Mouse (Mus musculus): ENCODE data around the gene Gm11549. TPM values are rescaled to one million over a fixed set of nuclear protein-coding genes. Genes with fewer than 3 reads are reported as not detected.

Gene Gm11549
- total and polyA plus RNA-seq, 2 experiments from 2014 or later: 0.53 to 1.3 TPM

DNA sequence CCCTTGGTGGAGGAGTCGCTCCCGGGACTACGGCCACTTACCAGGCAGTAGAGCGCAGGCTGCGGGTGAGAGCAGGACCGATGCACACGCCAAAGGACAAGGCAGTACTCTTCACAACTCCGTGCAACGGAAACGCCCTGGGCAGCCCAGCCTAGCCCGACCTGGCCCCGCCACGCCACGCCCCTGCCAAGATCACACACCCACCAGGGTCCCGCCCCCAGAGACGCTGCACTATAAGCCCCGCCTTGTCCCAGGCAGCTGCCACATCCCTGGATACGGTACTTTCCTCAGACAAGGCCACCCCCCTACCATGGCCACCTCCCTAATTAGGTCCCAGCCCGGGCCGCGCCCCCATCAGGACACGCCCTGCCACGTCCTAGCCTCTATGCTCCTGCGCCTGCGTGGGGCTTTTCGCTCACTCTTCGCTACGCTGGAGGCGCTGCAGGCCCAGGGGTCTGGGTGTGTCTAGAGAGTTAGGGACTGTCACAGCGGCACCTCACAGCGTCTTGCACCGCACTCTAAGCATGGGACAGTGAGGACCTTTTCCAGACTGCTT, 46.0 kb downstream of the Gm11549 start, which contains the start of the genes Anxa5 and 1810062G17Rik:
Gene Anxa5 (minus strand): TSS at position 363 of the 556 bp plus-strand sequence.
Gene 1810062G17Rik (plus strand): TSS at position 406 of the 556 bp plus-strand sequence.
- WGBS: under 1% methylated on average over 30 of the region's 32 CpGs
- ATAC-seq (peak; percentile 98), DNase-seq (ENCODE audit: low spot score) (peak; percentile 87)
- H3K27ac ChIP-seq: peak within 1 kb of the TSS; percentile 64
- H3K9me3 ChIP-seq (ENCODE audit: low read length): no peaks in the 10 kb centered on the region
- H3K4me3 ChIP-seq (ENCODE audit: low read length): peak within 1 kb of the TSS; percentile 62
- TF ChIP-seq CTCF (IDR thresholded peaks at IDR 0.05; ENCODE audit: low read depth): peak; percentile 73
- H3K9ac ChIP-seq (replicated peaks; ENCODE audit: low read length): peak within 1 kb of the TSS; percentile 59
- peak within 1 kb of the TSS; percentile 98 for H3K4me2 ChIP-seq (ENCODE audit: low read depth, low read length)
- peaks cover 5% of the 10 kb centered on the region; the same call in 1 of the 2 replicates for H3K4me1 ChIP-seq (ENCODE audit: insufficient read depth, low read length)
- no peaks in the 10 kb centered on the region for H3K27me3 ChIP-seq (ENCODE audit: insufficient read depth, low read length)
- H3K36me3 ChIP-seq (ENCODE audit: insufficient read depth, low read length): no peaks in the 10 kb centered on the region

DNA sequence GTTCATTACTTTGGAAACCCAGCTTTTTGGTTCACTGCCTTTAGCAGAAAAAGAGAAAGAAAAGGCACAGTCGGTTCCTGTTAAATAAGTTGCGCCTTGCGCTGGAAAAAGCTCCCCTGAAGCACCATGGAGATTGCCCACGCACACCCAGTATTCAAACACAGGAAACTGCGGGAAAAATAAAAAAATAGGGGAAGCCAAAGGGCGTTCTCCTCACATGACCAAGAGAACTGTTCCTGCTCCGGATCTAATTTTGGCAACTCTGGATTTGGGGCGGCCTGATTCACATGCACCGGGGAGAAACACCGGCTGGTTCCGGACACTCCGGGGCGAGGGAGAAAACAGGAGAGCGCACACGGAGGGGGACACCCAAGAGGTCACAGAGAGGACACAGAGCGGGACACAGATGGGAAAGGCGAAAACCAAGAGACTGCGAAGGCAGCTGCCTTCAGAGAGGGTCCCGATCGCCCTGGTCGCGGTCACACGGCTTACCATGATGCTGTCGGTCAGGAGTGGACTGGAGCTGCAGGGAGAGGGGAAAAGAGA, 46.6 kb downstream of the Gm11549 start:
- H3K27ac ChIP-seq: peak overlapping the region; percentile 64; the same call in 1 of the 2 replicates
- peak overlapping the region; percentile 59 for H3K9ac ChIP-seq (replicated peaks; ENCODE audit: low read length)
- H3K4me2 ChIP-seq (ENCODE audit: low read depth, low read length): peak overlapping the region; percentile 98
- H3K9me3 ChIP-seq (ENCODE audit: low read length): no peaks in the 10 kb centered on the region
- H3K36me3 ChIP-seq (ENCODE audit: insufficient read depth, low read length): no peaks in the 10 kb centered on the region
- H3K4me1 ChIP-seq (ENCODE audit: insufficient read depth, low read length): peaks cover 5% of the 10 kb centered on the region; the same call in 1 of the 2 replicates
- 1% methylated on average over 24 of the region's 24 CpGs for WGBS
- ATAC-seq (no peak; the same call in 1 of the 2 replicates), DNase-seq (ENCODE audit: low spot score) (peak; percentile 23)
- peak overlapping the region; percentile 62 for H3K4me3 ChIP-seq (ENCODE audit: low read length)
- no peak for TF ChIP-seq CTCF (IDR thresholded peaks at IDR 0.05; ENCODE audit: low read depth)
- no peaks in the 10 kb centered on the region for H3K27me3 ChIP-seq (ENCODE audit: insufficient read depth, low read length)

DNA sequence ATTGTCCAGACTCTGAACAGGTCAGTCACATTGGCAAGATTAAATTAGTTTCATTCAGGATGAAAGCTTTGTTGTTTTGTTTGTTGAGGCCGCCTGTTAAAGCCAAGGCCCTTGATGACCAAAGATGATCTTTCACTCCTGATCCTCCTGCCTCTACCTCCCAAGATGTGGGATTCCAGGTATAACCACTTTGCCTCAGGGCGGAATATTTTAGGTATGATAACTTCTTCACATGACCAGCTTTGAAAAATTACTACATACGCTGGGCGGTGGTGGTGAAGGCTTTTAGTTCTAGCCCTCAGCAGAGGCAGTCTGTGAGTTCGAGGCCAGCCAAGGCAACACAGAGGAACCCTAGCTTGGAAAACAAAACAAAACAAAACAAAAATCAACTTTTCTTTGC, 47.2 kb downstream of the Gm11549 start:
- no peaks in the 10 kb centered on the region for H3K27me3 ChIP-seq (ENCODE audit: insufficient read depth, low read length)
- peak overlapping the region; percentile 98 for H3K4me2 ChIP-seq (ENCODE audit: low read depth, low read length)
- no peaks in the 10 kb centered on the region for H3K36me3 ChIP-seq (ENCODE audit: insufficient read depth, low read length)
- ATAC-seq: no peak
- DNase-seq (ENCODE audit: low spot score): no peak
- H3K4me3 ChIP-seq (ENCODE audit: low read length): peak overlapping the region; percentile 62; the same call in 1 of the 2 replicates
- TF ChIP-seq CTCF (IDR thresholded peaks at IDR 0.05; ENCODE audit: low read depth): no peak
- peaks cover 5% of the 10 kb centered on the region; the same call in 1 of the 2 replicates for H3K4me1 ChIP-seq (ENCODE audit: insufficient read depth, low read length)
- 0 out of 2 replicates have a peak overlapping the region, but pooled peaks have one; percentile 64 for H3K27ac ChIP-seq
- H3K9me3 ChIP-seq (ENCODE audit: low read length): no peaks in the 10 kb centered on the region
- WGBS: 80% methylated on average over 5 of the region's 5 CpGs
- H3K9ac ChIP-seq (replicated peaks; ENCODE audit: low read length): no peak overlapping the region

DNA sequence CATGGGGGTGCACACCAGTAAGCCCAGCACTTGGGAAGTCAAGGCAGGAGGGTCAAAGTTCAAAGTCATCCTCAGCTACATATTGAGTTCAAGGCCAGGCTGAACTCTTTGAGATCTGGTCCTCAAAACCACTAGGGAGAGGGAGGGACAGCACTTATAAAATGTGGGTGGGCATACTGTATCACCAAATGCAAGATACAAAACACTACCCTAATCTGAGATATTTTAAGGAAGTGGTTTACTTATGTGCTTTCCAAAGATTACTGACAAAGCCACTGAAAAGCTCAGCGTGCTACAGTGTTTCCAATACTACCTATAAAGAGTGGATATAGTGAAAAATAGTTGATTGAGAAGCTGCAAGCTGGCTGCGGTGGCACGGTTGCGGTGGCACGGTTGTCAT, 48.4 kb downstream of the Gm11549 start:
- no peak for ATAC-seq
- no peak for DNase-seq (ENCODE audit: low spot score)
- H3K27ac ChIP-seq: no peak overlapping the region
- H3K4me1 ChIP-seq (ENCODE audit: insufficient read depth, low read length): peaks cover 5% of the 10 kb centered on the region; the same call in 1 of the 2 replicates
- 90% methylated on average over 5 of the region's 5 CpGs for WGBS
- H3K36me3 ChIP-seq (ENCODE audit: insufficient read depth, low read length): no peaks in the 10 kb centered on the region
- H3K9me3 ChIP-seq (ENCODE audit: low read length): no peaks in the 10 kb centered on the region
- H3K9ac ChIP-seq (replicated peaks; ENCODE audit: low read length): no peak overlapping the region
- H3K27me3 ChIP-seq (ENCODE audit: insufficient read depth, low read length): no peaks in the 10 kb centered on the region
- TF ChIP-seq CTCF (IDR thresholded peaks at IDR 0.05; ENCODE audit: low read depth): no peak
- H3K4me3 ChIP-seq (ENCODE audit: low read length): no peak overlapping the region
- no peak overlapping the region for H3K4me2 ChIP-seq (ENCODE audit: low read depth, low read length)

DNA sequence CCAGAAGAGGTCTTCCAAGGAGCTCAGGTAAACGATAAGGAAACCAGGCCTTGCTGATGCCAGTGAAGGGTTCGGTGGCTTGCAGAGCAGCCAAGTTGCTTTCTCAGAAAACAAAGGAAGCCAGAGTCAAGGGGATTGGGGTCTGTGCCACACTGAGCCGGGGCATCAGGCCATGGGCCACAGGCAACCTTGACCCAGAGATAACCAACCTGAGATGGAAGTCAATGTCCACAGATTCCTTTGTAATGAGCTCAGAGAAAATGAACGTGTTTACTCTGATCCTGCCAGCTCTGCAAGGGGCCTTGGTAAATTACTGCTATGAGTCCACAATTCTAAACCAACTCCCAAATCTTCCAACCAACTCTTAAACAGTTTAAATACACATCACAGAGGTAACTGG, 49.8 kb downstream of the Gm11549 start:
- Histone ChIP-seq H3K36me3 (ENCODE audit: insufficient read depth, low read length) (no peaks in the 10 kb centered on the region), H3K4me3 (ENCODE audit: low read length) (no peak overlapping the region), H3K4me1 (ENCODE audit: insufficient read depth, low read length) (peaks cover 5% of the 10 kb centered on the region; the same call in 1 of the 2 replicates), H3K9me3 (ENCODE audit: low read length) (no peaks in the 10 kb centered on the region), H3K27me3 (ENCODE audit: insufficient read depth, low read length) (no peaks in the 10 kb centered on the region), H3K4me2 (ENCODE audit: low read depth, low read length) (no peak overlapping the region), H3K9ac (replicated peaks; ENCODE audit: low read length) (no peak overlapping the region), H3K27ac (no peak overlapping the region)
- 69% methylated on average over 4 of the region's 4 CpGs for WGBS
- ATAC-seq (no peak), DNase-seq (ENCODE audit: low spot score) (no peak)
- TF ChIP-seq CTCF (IDR thresholded peaks at IDR 0.05; ENCODE audit: low read depth): no peak

DNA sequence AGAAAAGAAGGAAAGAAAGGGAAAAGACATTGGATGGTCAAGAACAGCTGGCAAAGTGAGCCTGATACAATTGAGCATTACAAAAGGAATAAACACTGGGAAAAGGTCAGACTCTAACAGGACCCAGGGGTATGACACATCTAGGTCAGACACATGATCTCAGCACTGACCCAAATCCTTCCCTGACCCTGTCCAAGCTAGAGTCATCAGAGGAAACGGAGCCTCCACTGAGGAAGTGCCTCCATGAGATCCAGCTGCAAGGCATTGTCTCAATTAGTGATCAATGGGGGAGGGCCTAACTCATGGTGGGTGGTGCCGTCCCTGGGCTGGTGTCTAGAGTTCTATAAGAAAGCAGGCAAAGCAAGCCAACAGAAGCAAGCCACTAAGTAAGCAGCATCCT, 52.7 kb downstream of the Gm11549 start:
- H3K4me2 ChIP-seq (ENCODE audit: low read depth, low read length): no peak overlapping the region
- no peaks in the 10 kb centered on the region for H3K36me3 ChIP-seq (ENCODE audit: insufficient read depth, low read length)
- no peak overlapping the region for H3K27ac ChIP-seq
- H3K27me3 ChIP-seq (ENCODE audit: insufficient read depth, low read length): no peaks in the 10 kb centered on the region
- no peak overlapping the region for H3K9ac ChIP-seq (replicated peaks; ENCODE audit: low read length)
- no peaks in the 10 kb centered on the region for H3K9me3 ChIP-seq (ENCODE audit: low read length)
- no peak for DNase-seq (ENCODE audit: low spot score)
- no peak for ATAC-seq
- H3K4me3 ChIP-seq (ENCODE audit: low read length): no peak overlapping the region
- TF ChIP-seq CTCF (IDR thresholded peaks at IDR 0.05; ENCODE audit: low read depth): no peak
- H3K4me1 ChIP-seq (ENCODE audit: insufficient read depth, low read length): no peaks in the 10 kb centered on the region
- 59% methylated on average over 2 of the region's 2 CpGs for WGBS

DNA sequence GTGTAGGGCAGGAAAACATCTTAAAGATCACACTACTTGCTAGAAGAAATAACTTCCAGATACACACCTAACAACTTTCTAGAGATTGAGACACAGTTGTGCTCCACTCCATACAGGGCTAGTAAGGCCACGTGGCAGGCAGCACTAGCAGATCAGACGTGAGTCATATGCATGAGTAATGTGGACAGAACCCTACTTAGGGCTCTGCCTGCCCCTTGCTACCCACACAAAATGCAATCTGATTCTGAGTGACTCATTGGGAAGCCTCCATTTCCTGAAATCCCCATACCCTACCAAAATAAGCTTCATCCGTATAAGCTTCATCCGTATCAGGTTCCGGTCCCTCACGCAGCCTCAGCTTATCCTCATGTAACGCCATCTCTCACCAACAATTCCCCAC, 54.0 kb downstream of the Gm11549 start:
- Histone ChIP-seq H3K4me1 (ENCODE audit: insufficient read depth, low read length) (no peaks in the 10 kb centered on the region), H3K9ac (replicated peaks; ENCODE audit: low read length) (no peak overlapping the region), H3K4me2 (ENCODE audit: low read depth, low read length) (no peak overlapping the region), H3K9me3 (ENCODE audit: low read length) (no peaks in the 10 kb centered on the region), H3K27ac (no peak overlapping the region), H3K4me3 (ENCODE audit: low read length) (no peak overlapping the region), H3K36me3 (ENCODE audit: insufficient read depth, low read length) (no peaks in the 10 kb centered on the region), H3K27me3 (ENCODE audit: insufficient read depth, low read length) (no peaks in the 10 kb centered on the region)
- no peak for DNase-seq (ENCODE audit: low spot score)
- 90% methylated on average over 7 of the region's 7 CpGs for WGBS
- no peak for TF ChIP-seq CTCF (IDR thresholded peaks at IDR 0.05; ENCODE audit: low read depth)
- ATAC-seq: no peak
